Mouse (Mus musculus) kidney, postnatal 14 days (tissue): Measurements from ENCODE around the gene Bud23.
"Not testable (repeated sequence)": the region's sequence is repeated elsewhere in the genome, so short reads cannot be mapped to it uniquely, and the experiment has no call there.

Source experiments
- DNase-seq: peaks from one replicate; pipeline ENCODE4 v3.0.0; 2022; ENCODE audit warnings: mixed read lengths

Bud23 gene

DNA sequence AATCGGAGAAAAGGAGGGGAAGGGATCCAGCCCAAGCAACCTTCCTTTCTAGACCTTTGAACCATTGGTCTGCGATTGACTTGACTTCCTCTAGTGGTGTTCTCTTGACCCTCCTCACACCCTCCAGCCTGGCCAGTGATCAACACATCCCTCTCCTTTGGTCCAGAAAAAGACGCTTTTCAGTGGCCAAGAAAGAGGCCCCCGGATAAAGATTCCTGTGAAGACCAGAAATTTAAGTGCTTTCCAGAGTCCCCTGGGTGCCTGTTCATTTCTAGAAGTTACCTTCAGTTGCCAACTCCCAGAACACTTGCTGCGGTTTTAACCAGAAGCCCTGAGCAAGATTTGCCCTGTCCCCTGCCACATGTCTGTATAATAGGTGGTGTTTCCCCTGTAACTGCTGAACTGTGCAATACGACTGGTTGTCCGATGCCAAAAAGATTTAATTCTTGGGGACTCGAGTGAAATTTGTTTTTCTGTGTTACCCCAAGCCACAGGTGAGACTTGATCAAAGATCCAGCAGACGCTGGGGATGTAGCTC is at the start of gene Bud23:
Gene Bud23, minus strand, starts transcription at position 51 of the 538 bp plus-strand sequence.
- not testable (repeated sequence) for DNase-seq

DNA sequence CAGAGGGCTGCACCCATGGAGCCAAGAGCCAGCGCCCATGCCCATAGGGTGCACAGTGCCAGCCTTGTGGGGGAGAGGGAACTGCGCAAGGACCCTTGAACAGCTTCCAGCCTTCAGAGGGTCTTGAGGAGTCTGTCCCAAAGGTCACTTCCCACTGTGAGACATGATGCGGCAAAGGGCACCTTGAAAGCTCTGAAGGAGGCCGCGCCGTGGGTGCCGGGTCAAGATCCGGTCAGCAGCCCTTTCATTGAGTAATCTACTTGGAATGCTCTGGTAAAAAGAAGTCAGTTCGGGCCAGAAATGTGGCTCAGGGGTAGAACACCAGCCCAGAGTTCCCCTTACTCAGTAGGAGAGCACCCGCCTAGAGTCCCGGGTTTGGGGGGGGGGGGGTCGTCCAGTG is 49.0 kb upstream of the Bud23 start:
- peak; percentile 20 for DNase-seq

DNA sequence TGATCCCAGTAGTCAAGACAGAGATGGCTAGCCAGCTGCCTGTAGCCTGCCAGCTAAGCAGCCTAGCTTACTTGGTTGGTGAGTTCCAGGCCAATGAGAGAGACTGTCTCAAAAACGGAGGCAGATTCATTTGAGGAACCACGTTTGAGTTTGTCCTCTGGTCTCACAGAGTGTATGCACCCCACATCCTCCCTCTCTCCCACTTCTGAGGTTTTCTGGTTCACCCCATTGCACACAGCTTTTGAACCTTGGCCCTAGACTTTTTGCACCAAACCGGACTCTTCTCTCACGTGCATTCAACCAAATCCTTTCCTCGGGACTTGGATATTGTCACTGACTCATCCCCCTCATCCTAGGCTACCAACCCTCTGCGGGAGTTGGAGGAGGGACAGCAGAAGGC is 45.2 kb upstream of the Bud23 start:
- DNase-seq = peak; percentile 58

DNA sequence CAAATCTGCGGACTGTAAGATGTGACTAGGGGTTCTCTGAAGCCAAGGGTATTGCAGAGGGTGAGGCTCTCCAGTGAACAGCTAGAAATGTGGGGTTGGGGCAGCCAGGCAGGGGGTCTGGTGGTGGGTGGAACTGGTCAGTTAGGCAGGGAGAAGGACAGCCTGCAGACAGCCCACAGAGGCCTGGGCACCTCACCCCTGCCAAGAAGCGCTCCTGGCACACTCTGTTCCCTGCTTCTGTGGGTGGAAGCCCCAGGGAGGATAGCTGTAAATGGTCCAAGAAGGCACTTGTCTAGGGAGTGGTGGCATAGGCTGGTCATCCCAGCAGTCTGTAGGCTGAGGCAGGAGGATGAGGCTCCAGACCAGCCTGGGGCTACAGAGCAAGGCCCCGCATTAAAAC is 44.7 kb upstream of the Bud23 start:
- peak; percentile 37 for DNase-seq

DNA sequence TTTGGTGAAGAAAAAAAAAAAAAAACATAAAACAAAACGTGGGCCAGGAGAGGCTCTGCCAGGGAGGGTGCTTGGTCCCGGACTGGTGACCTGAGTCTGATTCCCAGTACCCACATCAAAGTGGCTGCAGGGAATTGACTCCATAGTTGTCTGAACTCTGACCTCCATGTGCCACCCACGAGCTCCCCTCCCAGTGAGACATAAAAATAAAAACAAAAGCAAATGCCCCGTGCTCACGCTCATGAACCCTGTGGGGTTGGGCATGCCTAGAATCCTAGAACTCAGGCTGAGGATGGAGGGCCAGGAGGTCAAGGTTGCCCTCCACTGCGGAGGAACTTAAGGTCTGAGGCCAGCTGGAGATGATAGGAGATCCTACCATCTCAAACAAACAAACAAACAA is 44.3 kb upstream of the Bud23 start:
- DNase-seq = peak; percentile 30

DNA sequence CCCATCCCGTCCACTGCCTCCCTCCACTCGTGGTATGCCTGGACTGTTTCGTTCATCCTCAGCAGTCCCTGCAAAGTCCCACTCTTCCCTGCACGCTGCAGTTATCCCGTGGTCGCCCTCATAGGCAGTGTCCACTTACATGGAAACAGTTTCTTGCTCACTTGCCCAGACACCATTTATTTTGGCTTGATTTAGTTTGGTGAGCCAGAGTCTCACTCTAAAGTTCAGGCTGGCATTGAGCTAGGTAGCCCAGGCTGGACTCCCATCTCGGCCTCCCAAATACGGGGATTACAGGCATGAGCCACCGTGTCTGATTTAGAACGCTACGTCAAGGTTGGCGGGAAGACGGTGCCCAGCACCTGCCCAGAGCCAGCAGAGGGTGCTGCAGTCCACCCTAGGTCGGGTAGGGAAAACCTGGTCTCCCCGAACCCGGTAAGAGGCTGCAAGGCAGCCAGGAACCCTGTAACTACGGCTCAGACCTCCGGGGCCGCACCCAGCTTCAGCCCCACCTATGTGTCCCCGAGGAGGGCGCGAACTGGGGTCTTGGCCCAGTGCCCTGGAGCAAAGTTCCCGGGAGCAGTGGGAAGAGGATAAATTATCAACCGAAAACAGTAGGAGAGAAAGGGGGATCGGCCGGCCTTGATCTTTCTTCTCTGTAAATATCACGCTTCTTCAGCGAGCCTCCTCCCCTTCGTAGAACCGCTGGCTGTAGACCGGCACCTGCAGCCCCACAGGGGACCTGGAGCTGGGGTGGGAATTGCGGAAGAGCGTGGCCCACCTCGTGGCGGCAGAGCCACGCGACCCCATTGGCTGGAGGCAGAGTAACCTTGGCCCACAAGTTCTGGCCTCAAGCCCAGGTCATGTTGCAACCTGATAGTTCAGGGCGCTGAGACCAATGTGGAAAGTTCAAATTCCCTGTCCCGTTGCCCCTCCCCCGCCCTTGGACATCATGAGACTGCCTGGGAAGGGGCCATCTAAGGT is 43.1 kb upstream of the Bud23 start:
- peak; percentile 93 for DNase-seq

DNA sequence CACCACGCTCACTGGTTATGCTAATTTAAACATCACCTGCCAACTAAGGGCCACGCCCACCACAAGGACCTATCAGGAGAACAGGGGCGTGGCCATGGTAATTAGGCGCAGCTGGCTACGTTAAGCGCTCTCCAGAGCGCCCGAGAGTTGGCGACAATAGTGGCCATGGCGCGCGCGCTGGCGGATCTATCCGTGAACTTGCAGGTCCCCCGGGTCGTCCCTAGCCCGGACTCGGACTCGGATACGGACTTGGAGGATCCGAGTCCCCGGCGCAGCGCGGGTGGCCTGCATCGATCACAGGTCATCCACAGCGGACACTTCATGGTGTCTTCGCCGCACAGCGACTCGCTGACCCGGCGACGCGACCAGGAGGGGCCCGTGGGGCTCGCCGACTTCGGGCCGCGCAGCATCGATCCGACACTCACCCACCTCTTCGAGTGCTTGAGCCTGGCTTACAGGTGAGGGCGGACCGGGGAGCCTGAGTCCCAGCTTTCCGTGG is 42.0 kb upstream of the Bud23 start:
- peak; percentile 95 for DNase-seq

DNA sequence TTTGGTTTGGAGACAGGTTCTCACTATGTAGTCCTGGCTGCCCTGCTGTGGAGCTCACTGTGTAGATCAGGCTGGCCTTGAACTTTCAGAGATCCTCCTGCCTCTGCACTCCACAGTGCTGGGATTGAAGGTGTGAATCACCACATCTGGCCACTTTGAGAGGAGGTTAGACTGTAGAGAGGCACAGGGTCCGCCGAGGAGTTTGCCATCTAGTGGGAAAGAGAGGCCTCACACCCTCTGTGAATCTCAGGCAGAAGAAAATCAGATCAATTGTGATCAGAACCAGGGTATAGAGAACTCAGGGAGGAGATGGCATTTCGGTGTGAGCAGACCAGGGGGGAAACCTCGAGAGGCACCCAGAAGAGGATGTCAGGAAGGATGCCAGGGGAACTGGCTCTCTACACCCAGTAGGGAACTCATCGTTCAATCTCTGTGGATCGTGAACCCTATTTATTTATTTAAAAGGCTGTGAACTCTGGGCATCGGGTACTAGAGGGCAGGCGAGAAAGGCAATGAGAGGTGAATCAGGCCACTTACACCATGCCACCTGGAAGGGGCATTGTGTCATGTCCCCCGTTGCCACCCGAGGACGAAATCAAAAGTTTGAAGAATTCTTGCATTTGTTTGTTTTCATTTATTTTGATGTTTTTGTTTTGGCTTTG is 39.4 kb upstream of the Bud23 start:
- DNase-seq = peak; percentile 37

DNA sequence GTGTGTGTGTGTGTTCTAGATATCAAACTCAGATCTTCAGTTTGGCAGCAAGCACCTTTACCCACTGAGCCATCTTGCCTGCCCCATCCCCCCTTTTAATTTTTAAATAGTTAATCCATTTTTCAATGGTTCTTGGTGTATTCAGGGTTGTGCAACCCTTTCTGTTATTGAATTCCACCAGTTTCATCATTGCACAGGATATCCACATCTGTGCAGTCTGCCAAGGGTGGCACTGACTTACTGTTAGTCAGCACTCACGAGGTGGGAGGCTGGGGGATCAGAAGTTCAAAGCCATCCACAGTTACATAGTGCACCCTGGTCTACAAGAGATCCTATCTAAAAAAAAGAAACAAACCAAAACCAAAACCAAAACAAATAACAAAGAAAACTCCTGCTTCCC is 36.2 kb upstream of the Bud23 start:
- DNase-seq = no peak

DNA sequence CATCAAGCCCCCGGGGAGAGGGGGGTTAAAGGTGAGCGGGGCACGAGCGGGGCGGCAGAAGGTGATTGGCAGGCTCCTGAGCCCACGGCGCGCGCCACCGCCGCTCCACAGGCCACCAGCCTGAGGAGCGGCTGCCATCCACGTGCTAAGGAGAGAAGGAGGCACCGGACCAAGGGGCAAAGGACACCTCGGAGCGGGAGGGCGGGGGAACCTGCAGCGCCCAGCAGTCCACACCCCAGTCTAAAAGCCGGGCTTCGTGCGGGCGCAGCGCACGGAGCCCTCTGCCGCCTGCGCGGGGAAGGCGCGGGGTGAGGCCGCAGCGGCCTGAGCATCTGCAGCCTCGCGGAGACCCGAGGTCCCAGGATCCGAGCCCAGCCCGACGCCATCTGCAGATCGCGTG is 24.9 kb upstream of the Bud23 start, which contains the start of gene Mlxipl:
Gene Mlxipl, plus strand, starts transcription at position 238 of the 400 bp plus-strand sequence.
- DNase-seq = peak; percentile 84

DNA sequence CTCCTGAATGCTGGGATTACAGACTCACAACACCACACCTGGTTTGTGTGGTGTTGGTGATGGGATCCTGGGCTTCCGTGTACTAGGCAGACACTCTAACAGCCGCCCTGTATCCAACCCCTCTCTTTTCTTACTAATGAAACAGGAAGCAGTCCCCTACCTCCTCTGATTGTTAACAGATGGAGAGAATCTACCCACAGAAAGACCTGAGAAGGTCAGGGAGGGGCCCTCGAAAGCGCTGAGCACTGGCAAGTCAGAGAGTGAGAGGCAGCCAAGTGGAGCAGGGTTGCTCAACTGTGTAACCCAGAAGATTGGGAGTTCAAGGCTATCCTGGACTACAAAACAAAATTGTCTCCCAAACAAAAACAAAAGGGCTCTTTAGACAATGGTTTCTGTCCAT is 22.1 kb upstream of the Bud23 start:
- DNase-seq = no peak

DNA sequence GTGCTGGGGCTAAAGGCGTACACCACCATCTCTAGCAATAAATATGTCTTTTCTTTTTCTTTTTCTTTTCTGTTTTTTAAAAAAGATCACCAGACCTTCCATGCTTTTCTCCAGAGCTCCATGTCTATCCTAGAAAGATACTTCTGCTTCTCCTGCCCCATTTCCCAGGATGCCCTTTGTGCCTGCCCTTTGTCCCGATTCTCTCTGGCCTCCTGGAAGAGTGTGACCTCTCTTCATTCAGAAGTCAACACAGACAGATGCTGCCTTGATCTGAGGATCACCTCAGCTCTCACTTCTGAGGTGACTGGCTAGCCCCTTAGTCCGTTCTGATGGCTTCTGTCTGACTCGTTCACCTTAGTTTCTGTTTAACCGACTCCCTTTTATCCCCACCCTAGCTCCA is 15.8 kb upstream of the Bud23 start:
- DNase-seq = no peak

DNA sequence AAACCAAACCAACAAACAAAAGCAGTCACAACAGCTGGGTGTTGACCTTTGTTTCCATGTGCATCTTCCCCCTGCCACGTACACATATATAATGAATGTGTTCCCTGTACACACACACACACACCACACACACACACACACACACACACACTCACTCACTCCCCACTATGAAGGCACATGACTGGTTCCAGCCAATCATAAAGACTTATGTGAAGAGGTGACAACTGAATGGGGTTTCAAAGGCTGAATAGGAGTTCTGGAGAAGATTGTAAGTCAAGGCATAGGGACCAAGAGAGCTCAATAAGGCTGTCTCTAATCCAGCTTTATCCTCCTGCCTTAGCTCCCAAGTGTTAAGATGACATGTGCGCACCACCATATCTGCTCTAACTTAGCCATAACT is 14.8 kb upstream of the Bud23 start:
- no peak for DNase-seq

DNA sequence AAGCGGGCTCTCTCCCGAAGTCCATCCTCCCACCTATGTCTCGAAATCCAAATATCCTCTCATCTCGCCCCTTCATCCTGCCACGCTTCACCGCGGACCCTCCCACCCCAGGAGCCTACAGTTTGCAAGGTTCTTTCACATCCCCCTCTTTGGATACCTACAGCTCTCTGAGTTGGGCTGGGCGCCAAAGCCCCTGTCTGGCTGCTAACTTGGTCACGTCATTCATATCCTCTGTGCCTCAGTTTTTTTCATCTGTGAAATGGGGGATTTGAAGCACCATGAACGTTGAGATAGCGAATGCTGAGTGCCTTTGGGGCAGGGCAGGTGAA is 13.7 kb upstream of the Bud23 start:
- DNase-seq = no peak

DNA sequence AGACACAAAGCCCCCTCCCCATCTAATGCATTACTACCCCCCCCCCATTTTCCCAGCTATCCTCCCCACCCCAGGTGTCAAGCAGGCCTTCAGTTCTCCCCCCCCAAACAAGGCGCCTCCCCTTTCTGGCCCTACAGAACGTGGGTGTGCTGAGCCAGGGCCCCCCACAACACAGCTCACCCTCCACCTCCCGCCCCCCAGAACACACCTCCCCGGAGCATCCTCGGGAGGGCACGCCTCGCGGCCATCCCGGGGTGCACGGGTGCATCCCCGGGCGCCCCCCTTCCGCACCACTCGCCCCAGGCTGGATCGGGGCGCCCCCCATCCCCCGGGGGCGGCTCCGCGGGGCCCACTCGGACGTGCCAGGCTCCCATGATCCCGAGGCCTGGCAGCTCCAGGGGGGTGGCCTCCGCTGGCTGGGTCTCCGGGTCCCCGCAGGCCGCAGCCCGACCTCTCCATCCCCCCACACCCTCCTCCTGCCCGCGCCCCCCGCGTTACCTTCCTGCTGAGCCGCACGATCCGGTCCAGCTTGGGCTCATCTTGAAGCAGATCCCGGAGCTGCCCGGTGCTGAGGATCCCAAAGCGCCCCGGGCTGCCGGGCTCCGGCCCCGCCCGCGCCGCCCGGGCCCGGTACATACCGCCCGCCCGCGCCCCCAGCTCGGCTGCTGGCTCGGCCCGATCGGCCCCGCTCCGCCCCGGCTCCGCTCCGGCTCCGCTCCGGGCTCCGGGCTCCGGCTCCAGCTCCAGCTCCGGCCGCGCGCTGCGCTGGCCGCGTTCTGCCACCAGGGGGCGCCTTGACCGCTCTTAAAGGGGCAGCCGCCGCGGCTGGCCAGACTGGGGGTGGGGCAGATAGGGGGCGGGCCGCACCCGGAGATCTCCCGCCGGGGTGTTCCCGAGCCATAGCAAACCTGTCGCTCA is 13.1 kb upstream of the Bud23 start, which contains the start of gene Vps37d:
Gene Vps37d, minus strand, starts transcription at position 703 of the 918 bp plus-strand sequence.
- DNase-seq = peak; percentile 95

DNA sequence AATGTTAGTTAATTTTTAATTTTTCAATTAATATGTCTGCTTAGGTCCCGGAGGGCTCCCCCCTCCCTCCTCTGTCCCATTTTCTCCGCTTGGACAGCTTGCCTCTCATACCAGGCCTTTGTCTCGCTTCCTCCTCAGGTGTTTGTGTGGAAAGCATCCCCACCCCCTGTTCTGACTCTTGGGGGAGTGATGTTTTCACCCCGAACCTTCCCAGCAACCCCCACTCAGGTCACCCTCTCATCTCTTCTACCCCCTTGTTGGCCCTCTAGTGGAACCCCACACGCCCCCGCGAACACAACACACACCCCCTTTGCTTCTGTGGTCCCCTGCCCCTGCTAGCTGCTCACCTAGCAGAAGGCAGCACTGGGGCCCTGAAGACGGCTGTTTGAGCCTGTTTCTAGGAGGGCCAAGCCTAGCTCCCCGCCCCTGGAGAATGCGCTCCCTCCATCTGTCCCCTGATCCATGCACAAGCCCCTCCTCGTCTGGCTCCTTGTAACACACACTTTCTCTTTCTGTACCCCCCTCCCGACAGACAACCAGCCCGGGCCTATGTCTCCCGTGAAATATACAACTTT is 12.3 kb upstream of the Bud23 start:
- DNase-seq = peak; percentile 77

DNA sequence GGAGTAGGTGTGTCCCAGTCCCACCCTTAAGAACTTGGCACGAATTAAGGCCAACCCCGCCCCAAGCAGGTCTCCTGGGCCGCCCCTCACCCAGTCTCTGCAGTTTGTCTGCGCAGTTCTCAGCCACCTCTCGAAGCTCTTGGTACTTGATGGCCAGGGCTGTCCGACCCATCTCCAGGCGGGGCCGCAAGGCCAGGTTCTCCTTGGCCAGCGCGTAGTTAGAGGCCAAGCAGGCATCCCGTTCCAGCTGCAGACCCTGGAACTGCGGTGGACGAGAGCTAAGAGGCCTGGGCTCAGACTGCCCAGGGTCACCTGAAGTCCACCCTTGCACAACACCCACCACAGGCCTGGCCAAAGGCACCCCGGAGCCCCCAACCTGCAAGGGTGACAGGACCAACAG is 11.6 kb upstream of the Bud23 start:
- DNase-seq = peak; percentile 32

DNA sequence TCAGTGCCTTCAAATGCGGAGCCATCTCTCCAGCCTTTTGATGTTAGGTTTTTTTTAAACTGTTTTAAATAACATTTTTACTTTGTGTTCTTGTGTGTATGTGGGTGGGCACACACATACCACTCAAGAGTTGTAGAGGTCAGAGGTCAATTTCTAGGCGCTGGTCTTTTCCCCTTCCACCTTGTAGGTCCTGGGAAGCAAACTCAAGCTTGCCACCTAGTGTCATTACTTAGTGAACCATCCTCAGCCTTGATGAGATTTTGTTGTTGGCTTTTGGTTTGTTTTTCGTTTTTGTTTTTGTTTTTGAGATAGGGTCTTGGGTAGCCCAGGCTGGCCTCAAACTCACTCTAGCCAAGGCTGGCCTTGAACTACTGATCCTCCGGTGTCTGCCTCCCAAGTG is 10.9 kb upstream of the Bud23 start:
- no peak for DNase-seq

DNA sequence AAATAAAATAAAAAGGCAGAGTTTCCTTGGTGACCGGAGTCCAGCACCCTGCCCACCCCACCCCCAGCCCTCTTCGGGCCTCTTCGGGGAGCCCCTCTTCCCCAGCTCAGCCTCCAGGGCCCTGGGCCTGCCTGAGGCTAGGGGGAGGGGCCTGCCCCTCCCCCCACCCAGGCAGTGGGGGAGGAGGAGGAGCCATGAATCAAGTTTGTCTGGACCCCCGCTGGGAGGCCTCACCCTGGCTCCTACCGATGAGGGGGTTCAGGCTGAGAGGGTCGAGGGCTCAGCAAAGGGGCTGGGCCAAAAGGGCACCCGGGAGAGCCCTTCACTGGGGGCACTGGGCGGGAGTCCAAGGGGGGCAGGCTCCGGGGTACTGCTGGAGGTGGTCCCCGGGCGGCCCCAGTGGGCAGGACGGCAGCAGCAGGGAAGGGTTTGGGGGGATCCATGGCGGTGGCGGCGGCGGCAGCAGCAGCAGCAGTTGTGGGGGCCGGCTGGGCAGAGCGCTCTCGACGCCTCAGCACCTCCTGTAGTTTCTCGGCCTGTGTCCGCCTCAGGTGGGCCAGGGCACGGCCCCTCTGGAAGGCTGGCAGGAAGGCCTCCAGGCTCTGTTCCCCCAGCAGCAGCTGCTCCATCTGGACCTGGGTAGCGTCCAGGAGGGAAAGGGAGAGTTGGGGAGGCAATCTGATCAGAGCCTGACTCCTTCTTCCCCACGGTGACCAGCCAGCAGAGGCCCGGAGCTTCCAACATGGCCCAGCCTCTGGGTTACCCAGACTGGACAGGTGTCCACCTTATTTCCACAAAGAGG is 8.8 kb upstream of the Bud23 start:
- no peak for DNase-seq

DNA sequence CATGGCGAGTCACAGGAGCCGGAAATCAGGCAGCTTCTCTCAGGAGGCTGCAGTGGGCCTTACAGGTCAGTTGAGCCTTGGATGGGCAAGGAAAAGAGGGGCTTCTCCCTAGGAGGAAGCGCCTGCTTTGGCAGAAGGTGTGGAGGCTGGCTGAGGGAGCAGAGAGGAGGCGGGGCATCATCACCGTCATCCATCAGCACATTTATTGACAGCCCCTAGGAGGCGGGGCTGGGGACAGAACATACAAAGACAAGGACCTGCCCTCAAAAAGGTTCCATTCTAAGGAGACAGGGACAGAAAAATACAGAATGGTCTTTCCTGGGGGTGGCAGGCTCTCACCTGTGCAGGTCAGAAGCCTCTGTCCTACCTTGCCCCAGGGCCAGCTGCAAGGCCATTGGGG is 8.0 kb upstream of the Bud23 start:
- DNase-seq = no peak

DNA sequence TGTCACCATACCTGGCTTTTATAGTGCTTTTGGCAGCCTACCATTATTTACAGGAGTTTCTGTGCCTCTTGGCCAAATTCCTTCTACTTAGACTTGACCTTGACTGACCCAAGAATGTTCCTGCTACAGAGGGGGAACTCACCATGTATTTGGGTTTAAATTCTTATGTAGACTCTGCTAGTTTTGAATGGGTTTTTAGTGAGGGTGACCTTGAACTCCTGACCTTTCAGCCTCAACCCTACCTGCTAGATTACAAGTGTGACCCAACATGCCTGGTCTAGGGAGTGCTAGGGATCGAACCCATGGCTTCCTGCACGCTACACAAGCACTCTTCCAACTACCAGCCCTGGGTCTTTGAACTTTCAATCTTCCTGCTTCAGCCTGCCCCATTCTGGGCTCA is 7.3 kb upstream of the Bud23 start:
- no peak for DNase-seq
